Mouse (Mus musculus): ENCODE measurements at regions not wholly inside any gene's neighbourhood (a gene's known extent, or its start where the extent isn't known, plus 50 kb on each side); places are given as distances from the start of the nearest gene placed in this dataset.
"Not testable (repeated sequence)": the region's sequence is repeated elsewhere in the genome, so short reads cannot be mapped to it uniquely, and the experiment has no call there.

GRCm38 (mm10) chr12:21680026-21680425, 262.6 kb upstream of the Ywhaq start:
- not testable (repeated sequence) for DNase-seq

GRCm38 (mm10) chr12:21649381-21649780, 231.9 kb upstream of the Ywhaq start:
- DNase-seq: not testable (repeated sequence)

- peak; percentile 23 for DNase-seq
These were observed 196.3 kb upstream of the Ywhaq start for GRCm38 (mm10) chr12:21613781-21614180.

- no peak for DNase-seq
These were observed 151.1 kb upstream of the Ywhaq start for GRCm38 (mm10) chr12:21568415-21569040.

GRCm38 (mm10) chr12:21543962-21544361, 126.5 kb upstream of the Ywhaq start:
- DNase-seq: not testable (repeated sequence)

GRCm38 (mm10) chr12:21543153-21543894, 125.9 kb upstream of the Ywhaq start:
- DNase-seq: peak; percentile 72

- no peak for DNase-seq
These were observed 114.3 kb upstream of the Ywhaq start for GRCm38 (mm10) chr12:21531766-21532165.

- DNase-seq: not testable (repeated sequence)
These were observed 111.9 kb upstream of the Ywhaq start for GRCm38 (mm10) chr12:21529367-21529766.

GRCm38 (mm10) chr12:21527336-21527735, 109.9 kb upstream of the Ywhaq start:
- not testable (repeated sequence) for DNase-seq

- not testable (repeated sequence) for DNase-seq
These were observed 109.5 kb upstream of the Ywhaq start for GRCm38 (mm10) chr12:21526906-21527305.

- not testable (repeated sequence) for DNase-seq
These were observed 108.1 kb upstream of the Ywhaq start for GRCm38 (mm10) chr12:21525567-21525966.

- no peak for DNase-seq
These were observed 105.2 kb upstream of the Ywhaq start for GRCm38 (mm10) chr12:21522621-21523020.

GRCm38 (mm10) chr12:21519058-21519457, 101.6 kb upstream of the Ywhaq start:
- no peak for DNase-seq

GRCm38 (mm10) chr12:21512736-21513135, 95.3 kb upstream of the Ywhaq start:
- DNase-seq: no peak

GRCm38 (mm10) chr12:21511043-21511665, 93.7 kb upstream of the Ywhaq start:
- DNase-seq: no peak

- DNase-seq: no peak
These were observed 89.6 kb upstream of the Ywhaq start for GRCm38 (mm10) chr12:21507080-21507479.

- peak; percentile 63 for DNase-seq
These were observed 88.4 kb upstream of the Ywhaq start for GRCm38 (mm10) chr12:21505731-21506368.

- DNase-seq: no peak
These were observed 85.8 kb upstream of the Ywhaq start for GRCm38 (mm10) chr12:21503250-21503649.

- no peak for DNase-seq
These were observed 79.5 kb upstream of the Ywhaq start for GRCm38 (mm10) chr12:21496974-21497373.

- no peak for DNase-seq
These were observed 78.1 kb upstream of the Ywhaq start for GRCm38 (mm10) chr12:21495511-21495910.

- DNase-seq: no peak
These were observed 76.0 kb upstream of the Ywhaq start for GRCm38 (mm10) chr12:21493471-21493870.

- DNase-seq: no peak
These were observed 75.3 kb upstream of the Ywhaq start for GRCm38 (mm10) chr12:21492549-21493291.

- no peak for DNase-seq
These were observed 64.2 kb upstream of the Ywhaq start for GRCm38 (mm10) chr12:21481644-21482043.

All from cerebellum, adult 11-12 months (tissue).